In the genomic region with DNA sequence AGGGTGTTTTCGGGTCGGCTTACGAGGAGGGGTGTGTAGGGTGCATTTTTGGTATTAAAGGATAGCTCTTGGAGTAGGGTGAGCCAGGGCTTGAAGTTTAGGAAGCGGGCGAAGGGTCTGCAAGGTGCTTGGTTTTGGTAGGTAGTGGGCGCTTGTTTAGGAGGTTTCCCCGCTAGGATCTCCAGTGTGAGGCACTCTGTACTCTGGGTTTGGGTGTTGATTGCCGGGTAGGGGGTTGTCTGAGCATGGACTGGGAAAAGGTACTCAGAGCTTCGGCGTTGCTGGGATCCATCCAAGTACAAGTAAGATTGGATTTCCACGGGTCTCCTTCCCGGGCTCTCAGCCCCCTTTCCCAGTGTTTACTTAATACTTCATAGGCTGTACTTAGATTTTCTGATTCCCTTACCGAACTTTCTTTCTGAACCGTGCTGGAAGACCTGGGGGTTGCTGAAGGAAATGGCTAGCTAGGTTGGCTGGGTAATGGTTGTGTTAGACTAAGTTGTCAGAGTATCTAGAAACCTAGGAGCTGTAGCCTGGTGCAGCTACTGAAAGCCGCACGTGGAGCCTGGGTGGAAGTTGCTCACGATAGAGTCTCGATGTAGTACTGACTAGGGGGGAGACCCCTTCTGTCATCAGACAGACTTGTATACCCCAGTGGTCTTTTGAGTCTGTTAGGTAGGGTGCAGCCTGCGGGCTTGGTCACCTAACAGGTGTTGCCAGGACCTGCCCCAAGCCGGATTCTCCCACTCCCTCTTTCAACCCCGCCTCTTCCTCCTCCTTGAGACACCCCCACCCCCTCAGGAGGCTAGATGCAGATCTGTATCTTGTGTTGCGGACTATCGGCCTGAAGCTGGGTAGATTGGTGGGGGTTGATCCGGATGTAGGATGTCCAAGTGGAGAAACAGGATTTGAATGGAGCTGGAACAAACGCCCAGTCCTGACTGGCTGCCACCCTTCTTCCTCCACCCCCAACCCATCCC, we compare ENCODE assay signal across 8 mouse cellular contexts. TPM values are rescaled to one million over a fixed set of nuclear protein-coding genes. Genes with fewer than 3 reads are reported as not detected.
DNase-seq lines count a peak whose midpoint lies in the region; ATAC-seq and TF ChIP-seq lines count a peak whose summit lies in the region.

No protein-coding gene starts in this region.

- H3K9me3 ChIP-seq in hindbrain, embryonic 12.5 days (replicated peaks), result no peaks in the 10 kb centered on the region
- no peaks in the 10 kb centered on the region for H3K9me3 ChIP-seq in liver, embryonic 11.5 days (ENCODE audit: control insufficient read depth, low read length)
- H3K9me3 ChIP-seq in neural tube, embryonic 14.5 days (ENCODE audit: control insufficient read depth, low read length), result no peaks in the 10 kb centered on the region

- peak overlapping the region; percentile 95 for H3K27ac ChIP-seq in gastrocnemius, adult 2 months
- H3K27ac ChIP-seq in hindbrain, embryonic 12.5 days, result no peak overlapping the region
- no peak overlapping the region for H3K27ac ChIP-seq in liver, embryonic 11.5 days (ENCODE audit: low read depth, low read length)
- H3K27ac ChIP-seq in neural tube, embryonic 14.5 days (ENCODE audit: low read depth, low read length), result no peak overlapping the region

- H3K4me3 ChIP-seq in gastrocnemius, adult 2 months, result peak overlapping the region; percentile 86
- H3K4me3 ChIP-seq in hindbrain, embryonic 12.5 days, result peak overlapping the region; percentile 48
- peak overlapping the region; percentile 55 for H3K4me3 ChIP-seq in liver, embryonic 11.5 days (ENCODE audit: low read depth, low read length)
- peak overlapping the region; percentile 46 for H3K4me3 ChIP-seq in neural tube, embryonic 14.5 days (ENCODE audit: low read depth, low read length)

- H3K36me3 ChIP-seq in hindbrain, embryonic 12.5 days, result peaks cover 7% of the 10 kb centered on the region; the same call in 1 of the 2 replicates
- H3K36me3 ChIP-seq in liver, embryonic 11.5 days (ENCODE audit: control insufficient read depth, insufficient read depth, low read length), result no peaks in the 10 kb centered on the region; the same call in 1 of the 2 replicates
- no peaks in the 10 kb centered on the region for H3K36me3 ChIP-seq in neural tube, embryonic 14.5 days (ENCODE audit: control insufficient read depth, insufficient read depth, low read length)

- DNase-seq in gastrocnemius, adult 2 months, result no peak
- DNase-seq in gastrocnemius, postnatal 10 days, result no peak
- DNase-seq in liver, embryonic 11.5 days (ENCODE audit: low spot score), result no peak
- no peak for DNase-seq in ovary, postnatal 14 days (ENCODE audit: low spot score)
- no peak for DNase-seq in gastrocnemius, postnatal 14 days

- intact Hi-C loops in gastrocnemius, adult 2 months (cut with DNase I), result loop anchor here (2.0 kb wide), 1 partner anchor 27 kb away; no protein-coding TSS in a partner anchor
- intact Hi-C loops in gastrocnemius, postnatal 14 days (cut with DNase I; ENCODE audit: low total_unique reads), result no loop called here

- 8% methylated on average over 25 of the region's 25 CpGs for WGBS in hindbrain, embryonic 12.5 days
- WGBS in liver, embryonic 11.5 days, result 3% methylated on average over 25 of the region's 25 CpGs
- 7% methylated on average over 25 of the region's 25 CpGs for WGBS in neural tube, embryonic 14.5 days

- H3K4me2 ChIP-seq in hindbrain, embryonic 12.5 days (replicated peaks), result peak overlapping the region; percentile 92
- H3K4me2 ChIP-seq in liver, embryonic 11.5 days, result peak overlapping the region; percentile 84
- H3K4me2 ChIP-seq in neural tube, embryonic 14.5 days (ENCODE audit: low read depth, low read length), result peak overlapping the region; percentile 89

- H3K9ac ChIP-seq in hindbrain, embryonic 12.5 days, result peak overlapping the region; percentile 69
- peak overlapping the region; percentile 38; the same call in 1 of the 2 replicates for H3K9ac ChIP-seq in liver, embryonic 11.5 days (ENCODE audit: low read depth, low read length)
- peak overlapping the region; percentile 51; the same call in 1 of the 2 replicates for H3K9ac ChIP-seq in neural tube, embryonic 14.5 days (replicated peaks; ENCODE audit: low read depth, low read length)

- peaks cover 21% of the 10 kb centered on the region for H3K4me1 ChIP-seq in hindbrain, embryonic 12.5 days
- peaks cover 16% of the 10 kb centered on the region for H3K4me1 ChIP-seq in liver, embryonic 11.5 days (replicated peaks; ENCODE audit: control insufficient read depth, insufficient read depth, low read length)
- H3K4me1 ChIP-seq in neural tube, embryonic 14.5 days (ENCODE audit: control insufficient read depth, insufficient read depth, low read length), result 0 out of 2 replicates have a peak, but pooled peaks cover 13% of the 10 kb centered on the region

- peaks cover 39% of the 10 kb centered on the region for H3K27me3 ChIP-seq in hindbrain, embryonic 12.5 days
- H3K27me3 ChIP-seq in liver, embryonic 11.5 days (replicated peaks; ENCODE audit: control insufficient read depth, insufficient read depth, low read length), result peaks cover 44% of the 10 kb centered on the region
- peaks cover 17% of the 10 kb centered on the region for H3K27me3 ChIP-seq in neural tube, embryonic 14.5 days (ENCODE audit: control insufficient read depth, insufficient read depth, low read length)

- ATAC-seq in common myeloid progenitor, adult 5-6 weeks (replicated peaks; ENCODE audit: low read depth, poor library complexity, severe bottlenecking), result 0 out of 2 replicates have a peak, but pooled peaks have one; percentile 6
- ATAC-seq in hindbrain, embryonic 12.5 days (ENCODE audit: low FRiP score), result no peak
- no peak; the same call in 1 of the 2 replicates for ATAC-seq in liver, embryonic 11.5 days (replicated peaks; ENCODE audit: low FRiP score)
- no peak for ATAC-seq in neural tube, embryonic 14.5 days (ENCODE audit: low read depth)

- TF ChIP-seq CTCF in gastrocnemius, adult 2 months (IDR thresholded peaks at IDR 0.05), result no peak

RNA-seq across cellular contexts. Expression of a gene that starts 13.3 kb away (rescaled TPM):
- total RNA-seq in gastrocnemius, adult 2 months (2021), result 100 to 1,000 TPM; 143 to 146 TPM
- 10 to 100 TPM; 22.5 to 23.1 TPM for total RNA-seq in gastrocnemius, postnatal 10 days (2021)
- 24.2 and 32.7 TPM in 2 replicates for total RNA-seq in common myeloid progenitor, adult 5-6 weeks (2017)
- polyA plus RNA-seq in hindbrain, embryonic 12.5 days (2016; fragmentation: Nextera tagmentation; extraction: Ambion mirVana), result 4.4 and 5.5 TPM in 2 replicates
- 1.8 and 2.4 TPM in 2 replicates for polyA plus RNA-seq in liver, embryonic 11.5 days (2014; fragmentation: Nextera tagmentation; extraction: Ambion mirVana)
- 4.8 and 5.3 TPM in 2 replicates for polyA plus RNA-seq in neural tube, embryonic 14.5 days (2014; fragmentation: Nextera tagmentation; extraction: Ambion mirVana)
- total RNA-seq in gastrocnemius, postnatal 14 days (2021), result 10 to 100 TPM; 30.5 to 49.0 TPM

RNA-seq across cellular contexts. Expression of a gene that starts 16.7 kb away (rescaled TPM):
- 10 to 100 TPM; 23.7 to 32.4 TPM for total RNA-seq in gastrocnemius, adult 2 months (2021)
- 10 to 100 TPM; 24.4 to 27.2 TPM for total RNA-seq in gastrocnemius, postnatal 10 days (2021)
- 30.7 and 34.8 TPM in 2 replicates for total RNA-seq in common myeloid progenitor, adult 5-6 weeks (2017)
- polyA plus RNA-seq in hindbrain, embryonic 12.5 days (2016; fragmentation: Nextera tagmentation; extraction: Ambion mirVana), result 62.0 and 66.5 TPM in 2 replicates
- polyA plus RNA-seq in liver, embryonic 11.5 days (2014; fragmentation: Nextera tagmentation; extraction: Ambion mirVana), result 52.6 and 54.9 TPM in 2 replicates
- polyA plus RNA-seq in neural tube, embryonic 14.5 days (2014; fragmentation: Nextera tagmentation; extraction: Ambion mirVana), result 69.4 and 75.7 TPM in 2 replicates
- 10 to 100 TPM; 27.7 to 35.0 TPM for total RNA-seq in gastrocnemius, postnatal 14 days (2021)

RNA-seq across cellular contexts. Expression of a gene that starts 25.7 kb away (rescaled TPM):
- total RNA-seq in gastrocnemius, adult 2 months (2021), result under 1 TPM; 0.20 to 0.36 TPM
- total RNA-seq in gastrocnemius, postnatal 10 days (2021), result under 1 TPM; 0.54 to 0.77 TPM
- 0.78 TPM in 1 of 2 replicates, not detected in the other for total RNA-seq in common myeloid progenitor, adult 5-6 weeks (2017)
- 0.31 and 0.87 TPM in 2 replicates for polyA plus RNA-seq in hindbrain, embryonic 12.5 days (2016; fragmentation: Nextera tagmentation; extraction: Ambion mirVana)
- 0.58 and 0.94 TPM in 2 replicates for polyA plus RNA-seq in liver, embryonic 11.5 days (2014; fragmentation: Nextera tagmentation; extraction: Ambion mirVana)
- polyA plus RNA-seq in neural tube, embryonic 14.5 days (2014; fragmentation: Nextera tagmentation; extraction: Ambion mirVana), result 0.22 and 0.64 TPM in 2 replicates
- total RNA-seq in gastrocnemius, postnatal 14 days (2021), result under 1 TPM; 0.22 to 0.29 TPM

RNA-seq across cellular contexts. Expression of a gene that starts 43.4 kb away (rescaled TPM):
- total RNA-seq in gastrocnemius, adult 2 months (2021), result 1 to 10 TPM; 5.8 to 5.9 TPM
- total RNA-seq in gastrocnemius, postnatal 10 days (2021), result 10 to 100 TPM in 1 of 2 experiments, 1 to 10 TPM in 1; 9.0 to 11.5 TPM
- total RNA-seq in common myeloid progenitor, adult 5-6 weeks (2017), result 2.1 and 4.7 TPM in 2 replicates
- polyA plus RNA-seq in hindbrain, embryonic 12.5 days (2016; fragmentation: Nextera tagmentation; extraction: Ambion mirVana), result 4.8 and 8.2 TPM in 2 replicates
- polyA plus RNA-seq in liver, embryonic 11.5 days (2014; fragmentation: Nextera tagmentation; extraction: Ambion mirVana), result 1.5 and 1.7 TPM in 2 replicates
- 1.0 and 2.4 TPM in 2 replicates for polyA plus RNA-seq in neural tube, embryonic 14.5 days (2014; fragmentation: Nextera tagmentation; extraction: Ambion mirVana)
- total RNA-seq in gastrocnemius, postnatal 14 days (2021), result 1 to 10 TPM; 8.3 to 9.4 TPM
